Mouse (Mus musculus) forebrain, embryonic 15.5 days (tissue): ENCODE measurements at regions not wholly inside any gene's neighbourhood (a gene's known extent, or its start where the extent isn't known, plus 50 kb on each side); places are given as distances from the start of the nearest gene placed in this dataset.
A peak's percentile ranks its signal among the peaks of the same experiment; 100 is the strongest.

ENCODE experiments used
- ATAC-seq: fragments of 200-750 bp; cut with Nextera tagmentation; replicated peaks from 2 replicates; pipeline ENCODE4 v1.8.0; 2017; ENCODE audit warnings: mild to moderate bottlenecking, moderate TSS enrichment, moderate library complexity
- H3K27ac ChIP-seq: fragments of 300-500 bp; sonication (generic); replicated peaks from 2 replicates; pipeline ENCODE4 v1.5.1; 2015; ENCODE audit warnings: mild to moderate bottlenecking, inconsistent platforms
- H3K27me3 ChIP-seq: fragments of 300-500 bp; sonication (generic); 2 replicates; pipeline ENCODE4 v1.6.1; 2015; ENCODE audit warnings: inconsistent platforms
- H3K36me3 ChIP-seq: fragments of 300-500 bp; sonication (generic); 2 replicates; pipeline ENCODE4 v1.6.1; 2015; ENCODE audit warnings: mild to moderate bottlenecking, inconsistent platforms
- H3K4me1 ChIP-seq: fragments of 300-500 bp; sonication (generic); 2 replicates; pipeline ENCODE4 v1.6.1; 2015; ENCODE audit warnings: inconsistent platforms
- H3K4me2 ChIP-seq: fragments of 300-500 bp; sonication (generic); replicated peaks from 2 replicates; pipeline ENCODE4 v1.6.1; 2015; ENCODE audit warnings: mild to moderate bottlenecking, inconsistent platforms
- H3K4me3 ChIP-seq: fragments of 300-500 bp; sonication (generic); 2 replicates; pipeline ENCODE4 v1.5.1; 2015; ENCODE audit warnings: mild to moderate bottlenecking, inconsistent platforms
- H3K9ac ChIP-seq: fragments of 300-500 bp; sonication (generic); replicated peaks from 2 replicates; pipeline ENCODE4 v1.6.1; 2015; ENCODE audit warnings: mild to moderate bottlenecking, inconsistent platforms
- H3K9me3 ChIP-seq: fragments of 300-500 bp; sonication (generic); 2 replicates; pipeline ENCODE4 v1.6.1; 2016; ENCODE audit warnings: inconsistent platforms
- WGBS: fragments of 180-500 bp; shearing (Covaris S2); methylation state at CpG from one replicate; pipeline ENCODE4 v1.1.7; 2015; ENCODE audit warnings: mixed read lengths; 5-methylcytosine and 5-hydroxymethylcytosine counted together

DNA sequence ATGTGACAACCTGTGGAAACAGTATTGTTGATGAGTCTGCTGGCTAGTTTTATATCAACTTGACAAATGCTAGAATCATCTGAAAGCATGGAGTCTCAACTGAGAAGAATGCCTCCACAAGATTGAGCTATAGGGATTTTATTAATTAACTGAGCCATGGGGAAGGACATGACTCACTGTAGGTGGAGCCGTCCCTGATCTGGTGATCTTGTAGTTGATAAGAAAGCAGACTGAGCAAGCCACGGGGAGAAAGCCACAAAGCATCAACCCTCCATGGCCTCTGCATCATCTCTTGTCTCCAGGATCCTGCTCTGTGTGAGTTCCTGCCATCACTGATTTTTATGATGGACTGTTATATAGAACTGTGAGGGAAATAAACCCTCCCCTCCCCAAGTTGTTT lies 213.4 kb downstream of the H2al1j start:
- Histone ChIP-seq H3K36me3 (no peaks in the 10 kb centered on the region), H3K4me2 (no peak overlapping the region), H3K4me1 (no peaks in the 10 kb centered on the region), H3K4me3 (no peak overlapping the region), H3K27me3 (no peaks in the 10 kb centered on the region), H3K9ac (no peak overlapping the region), H3K27ac (no peak overlapping the region), H3K9me3 (no peaks in the 10 kb centered on the region)
- no peak for ATAC-seq
- WGBS = 88% methylated on average over 2 of the region's 2 CpGs

DNA sequence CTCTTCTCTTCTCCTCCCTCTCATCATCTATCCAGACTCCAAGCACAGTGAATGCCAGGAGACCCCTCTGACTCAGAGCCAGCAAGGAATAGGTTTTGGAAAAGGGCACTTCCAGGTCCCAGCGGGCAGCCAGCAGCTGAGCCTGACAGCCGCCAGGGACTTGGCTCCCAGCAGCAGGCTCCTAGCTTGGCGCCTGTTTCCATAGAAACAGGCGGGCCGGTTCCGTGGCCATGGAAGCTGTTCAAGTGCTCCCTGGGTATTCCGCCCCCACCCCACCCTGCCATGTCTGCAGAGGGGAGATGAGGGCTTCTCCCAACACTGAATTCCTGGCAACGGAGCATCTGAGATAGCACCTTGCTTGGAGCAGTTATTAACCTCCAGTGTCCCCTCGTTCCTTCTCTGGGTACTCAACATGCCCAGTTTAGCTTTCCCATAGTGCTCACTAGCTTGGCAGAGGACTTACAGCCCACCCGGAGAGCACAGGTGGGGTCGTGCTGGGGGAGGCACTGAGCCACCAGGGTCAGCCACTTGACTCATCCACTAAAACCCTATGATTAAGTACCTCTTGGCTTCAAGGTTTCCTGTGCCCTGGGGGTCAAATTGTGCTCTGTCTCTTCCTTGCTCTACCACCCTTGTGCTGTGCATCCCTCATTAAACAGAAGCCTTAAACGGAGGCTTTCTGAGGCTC lies 222.7 kb downstream of the H2al1j start:
- peak; percentile 76 for ATAC-seq
- whole genome bisulfite sequencing = 11% methylated on average over 12 of the region's 12 CpGs
- Histone ChIP-seq H3K9me3 (no peaks in the 10 kb centered on the region), H3K4me3 (no peak overlapping the region), H3K36me3 (no peaks in the 10 kb centered on the region), H3K9ac (no peak overlapping the region), H3K27me3 (no peaks in the 10 kb centered on the region), H3K27ac (no peak overlapping the region), H3K4me2 (no peak overlapping the region; the same call in 1 of the 2 replicates), H3K4me1 (peaks cover 42% of the 10 kb centered on the region)

DNA sequence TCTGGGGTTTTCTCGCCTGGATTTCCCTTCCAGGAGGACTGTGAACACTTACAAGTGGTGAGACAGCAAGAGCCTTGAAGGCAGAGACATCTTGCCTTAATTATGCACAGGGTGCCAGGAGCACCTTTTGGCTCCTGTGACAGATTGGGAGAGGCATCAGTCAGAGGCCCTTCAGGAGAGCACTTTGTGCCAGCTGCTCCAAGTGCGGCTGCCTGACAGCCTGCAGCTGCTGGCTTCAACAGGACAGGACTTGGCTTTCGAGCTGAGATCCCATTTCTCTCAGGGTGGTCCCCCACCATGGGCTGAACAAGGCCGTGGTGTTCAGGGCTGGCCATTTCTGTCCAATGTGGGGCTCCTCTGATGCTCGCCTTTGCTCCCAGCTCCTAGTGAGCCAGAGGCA lies 224.6 kb downstream of the H2al1j start:
- no peak overlapping the region for H3K27ac ChIP-seq
- H3K4me2 ChIP-seq = no peak overlapping the region
- no peaks in the 10 kb centered on the region for H3K27me3 ChIP-seq
- no peaks in the 10 kb centered on the region for H3K36me3 ChIP-seq
- H3K9ac ChIP-seq = no peak overlapping the region
- peaks cover 43% of the 10 kb centered on the region for H3K4me1 ChIP-seq
- no peak overlapping the region for H3K4me3 ChIP-seq
- H3K9me3 ChIP-seq = no peaks in the 10 kb centered on the region
- 43% methylated on average over 5 of the region's 5 CpGs for WGBS
- peak; percentile 55; the same call in 1 of the 2 replicates for ATAC-seq

DNA sequence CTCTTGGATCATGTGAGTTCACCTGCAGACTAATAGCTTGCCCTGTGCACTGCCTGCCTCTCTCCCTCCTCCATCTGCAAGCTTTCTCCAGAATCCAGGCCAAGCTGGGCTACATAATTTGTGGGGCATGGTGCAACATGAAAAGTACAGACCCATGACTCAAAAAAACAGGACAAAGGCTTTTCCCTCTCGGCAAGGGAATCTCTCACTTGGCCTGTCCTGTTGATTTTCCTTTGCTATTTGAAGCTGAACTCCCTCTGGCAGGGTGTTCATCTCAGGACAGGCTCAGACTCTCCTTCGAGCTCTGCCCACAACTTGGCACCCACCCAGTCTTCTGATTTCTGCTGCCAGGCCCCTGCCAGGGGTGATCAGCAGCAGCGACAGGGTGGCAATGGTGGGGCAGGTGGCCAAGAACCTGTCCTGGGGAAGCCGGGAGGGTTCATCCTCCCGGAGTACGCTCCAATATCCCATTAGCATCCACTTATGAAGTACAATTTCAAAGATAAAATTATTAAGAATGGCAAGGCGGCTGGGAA lies 227.5 kb downstream of the H2al1j start:
- H3K27ac ChIP-seq = no peak overlapping the region
- no peak for ATAC-seq

DNA sequence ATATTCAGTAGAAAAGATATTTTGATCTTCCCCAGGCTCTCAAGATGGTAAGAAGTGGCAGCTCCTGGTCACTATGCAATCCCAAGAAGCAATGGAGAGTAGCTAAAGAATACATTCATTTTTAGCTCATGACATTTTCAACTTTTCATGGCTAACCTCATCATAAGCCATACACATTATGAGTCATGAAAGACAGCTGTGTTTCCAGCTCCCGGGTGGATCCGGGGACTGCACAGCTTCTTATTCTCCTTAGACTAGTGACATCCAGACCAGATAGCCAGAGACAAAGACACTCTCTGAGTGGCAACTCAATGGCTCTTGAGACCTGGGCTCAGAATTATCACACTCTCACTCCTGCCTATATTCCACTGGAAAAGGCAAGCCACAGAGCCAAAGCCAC lies 230.6 kb downstream of the H2al1j start:
- H3K4me2 ChIP-seq = no peak overlapping the region
- no peaks in the 10 kb centered on the region for H3K36me3 ChIP-seq
- H3K4me1 ChIP-seq = peaks cover 17% of the 10 kb centered on the region
- ATAC-seq = no peak
- H3K4me3 ChIP-seq = no peak overlapping the region
- no peak overlapping the region for H3K27ac ChIP-seq
- no peaks in the 10 kb centered on the region for H3K27me3 ChIP-seq
- no peak overlapping the region for H3K9ac ChIP-seq
- H3K9me3 ChIP-seq = no peaks in the 10 kb centered on the region
- WGBS = 95% methylated on average over 2 of the region's 2 CpGs

More for the DNA sequence above, 227.5 kb downstream of the H2al1j start:
- Histone ChIP-seq H3K36me3 (no peaks in the 10 kb centered on the region), H3K9ac (no peak overlapping the region), H3K9me3 (no peaks in the 10 kb centered on the region), H3K27me3 (no peaks in the 10 kb centered on the region), H3K4me2 (no peak overlapping the region), H3K4me3 (no peak overlapping the region), H3K4me1 (peaks cover 35% of the 10 kb centered on the region)
- WGBS = 55% methylated on average over 7 of the region's 7 CpGs

DNA sequence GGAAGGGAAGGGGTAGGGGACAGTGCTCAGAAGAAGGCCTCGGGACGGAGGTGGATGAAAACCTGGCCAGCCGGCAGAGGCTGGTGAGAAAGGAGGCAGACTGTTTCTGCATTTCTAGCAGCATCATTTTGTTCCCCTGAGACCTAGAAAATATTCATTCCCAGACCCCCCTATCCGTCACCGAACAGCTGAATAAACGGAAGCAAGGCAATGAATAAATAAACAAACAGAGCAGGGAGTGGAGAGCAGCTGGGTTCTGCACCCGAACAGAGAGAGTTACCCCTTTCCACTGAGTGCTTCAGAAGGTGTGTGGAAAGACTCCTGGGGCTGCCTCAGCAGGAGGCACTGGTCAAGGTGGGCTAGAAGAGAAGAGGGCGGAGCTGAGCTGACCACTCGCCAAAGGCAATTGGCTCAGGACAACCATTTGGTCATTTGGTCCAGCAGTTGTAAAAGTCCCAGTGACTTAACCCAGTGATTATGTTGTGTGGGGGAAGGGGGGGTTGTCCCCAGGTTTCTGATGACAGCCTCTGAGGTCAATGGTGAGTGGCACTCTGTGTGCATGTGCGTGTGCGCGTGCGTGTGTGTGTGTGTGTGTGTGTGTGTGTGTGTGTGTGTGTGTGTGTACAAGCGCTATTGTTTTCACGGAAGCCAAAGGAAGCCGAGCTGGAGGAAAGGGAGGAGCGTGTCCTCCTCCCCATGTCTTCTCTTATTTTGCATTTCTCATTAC lies 233.1 kb downstream of the H2al1j start:
- no peak for ATAC-seq

DNA sequence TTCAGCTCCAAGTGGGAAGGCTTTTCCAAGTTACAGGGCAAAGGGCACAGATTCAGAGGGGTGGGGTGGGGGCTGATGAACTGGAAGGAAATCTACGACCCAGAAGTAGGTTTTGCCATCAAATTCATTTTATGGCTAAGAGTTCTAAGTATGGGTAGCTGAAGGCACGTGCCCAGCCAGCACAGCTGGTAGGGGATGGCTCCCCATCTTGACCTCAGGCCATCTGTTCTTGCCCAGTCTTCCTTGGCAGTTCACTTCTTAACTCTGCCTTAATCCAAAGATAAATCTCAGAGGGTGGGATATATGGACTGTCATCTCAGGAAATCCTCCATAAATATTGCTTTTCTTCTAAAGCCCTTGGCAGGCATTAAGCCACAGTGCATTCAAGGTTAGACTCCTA lies 238.3 kb downstream of the H2al1j start:
- 0 out of 2 replicates have a peak, but pooled peaks cover under 1% of the 10 kb centered on the region for H3K4me1 ChIP-seq
- H3K4me2 ChIP-seq = no peak overlapping the region
- ATAC-seq = no peak
- H3K36me3 ChIP-seq = no peaks in the 10 kb centered on the region
- H3K9me3 ChIP-seq = no peaks in the 10 kb centered on the region
- H3K27me3 ChIP-seq = no peaks in the 10 kb centered on the region
- H3K4me3 ChIP-seq = no peak overlapping the region
- no peak overlapping the region for H3K9ac ChIP-seq
- H3K27ac ChIP-seq = no peak overlapping the region
- 76% methylated on average over 2 of the region's 2 CpGs for WGBS

More for the DNA sequence above, 233.1 kb downstream of the H2al1j start:
- Histone ChIP-seq H3K4me1 (peaks cover 8% of the 10 kb centered on the region), H3K4me2 (no peak overlapping the region), H3K9me3 (no peaks in the 10 kb centered on the region), H3K27ac (no peak overlapping the region), H3K36me3 (no peaks in the 10 kb centered on the region), H3K9ac (no peak overlapping the region), H3K4me3 (no peak overlapping the region), H3K27me3 (no peaks in the 10 kb centered on the region)
- WGBS = 60% methylated on average over 17 of the region's 17 CpGs

DNA sequence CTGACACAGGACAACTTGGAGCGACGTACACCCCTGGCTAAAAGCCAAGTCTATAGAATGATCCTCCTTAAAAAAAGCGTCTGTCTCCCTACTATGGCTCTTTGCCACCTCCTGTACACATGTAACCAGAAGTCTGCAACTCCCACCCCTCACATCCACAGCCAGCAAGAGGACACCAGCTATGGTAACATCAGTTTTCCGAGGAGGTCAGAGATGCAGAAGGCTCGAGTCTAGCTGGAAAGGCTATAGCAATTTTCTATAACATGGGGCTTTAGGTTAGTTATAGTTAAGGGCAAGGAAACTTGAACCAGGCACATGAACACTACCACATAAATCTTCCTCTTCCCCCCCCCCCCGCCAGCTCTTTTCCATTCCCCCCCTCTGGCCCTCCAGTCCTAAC lies 240.2 kb downstream of the H2al1j start:
- H3K36me3 ChIP-seq = no peaks in the 10 kb centered on the region
- H3K27me3 ChIP-seq = no peaks in the 10 kb centered on the region
- ATAC-seq = no peak
- H3K9ac ChIP-seq = no peak overlapping the region
- no peaks in the 10 kb centered on the region for H3K4me1 ChIP-seq
- no peak overlapping the region for H3K4me2 ChIP-seq
- no peak overlapping the region for H3K27ac ChIP-seq
- 82% methylated on average over 6 of the region's 6 CpGs for WGBS
- H3K9me3 ChIP-seq = no peaks in the 10 kb centered on the region
- no peak overlapping the region for H3K4me3 ChIP-seq

DNA sequence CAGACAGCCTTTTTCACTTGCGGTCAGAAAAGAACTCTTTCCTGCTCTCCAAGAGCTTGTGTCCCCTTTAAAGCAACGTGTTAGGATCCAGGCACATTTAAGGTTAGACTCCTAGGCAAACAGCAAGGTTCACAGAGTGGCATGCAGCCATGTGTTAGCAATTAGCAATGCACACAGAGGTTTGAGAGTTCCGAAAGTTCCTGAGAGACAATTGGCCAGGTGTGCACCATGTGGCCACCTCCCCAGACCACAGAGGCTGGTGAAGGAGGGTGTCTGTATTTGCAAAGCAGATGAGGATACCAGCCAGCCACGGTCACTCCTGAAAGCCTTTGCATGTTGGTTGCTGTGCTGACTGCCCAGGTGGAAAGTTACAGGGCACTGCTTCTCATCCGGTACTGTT lies 240.6 kb downstream of the H2al1j start:
- H3K9me3 ChIP-seq = no peaks in the 10 kb centered on the region
- H3K9ac ChIP-seq = no peak overlapping the region
- H3K27ac ChIP-seq = no peak overlapping the region
- H3K4me2 ChIP-seq = no peak overlapping the region
- WGBS = 73% methylated on average over 5 of the region's 5 CpGs
- no peaks in the 10 kb centered on the region for H3K4me1 ChIP-seq
- no peaks in the 10 kb centered on the region for H3K27me3 ChIP-seq
- no peak for ATAC-seq
- H3K4me3 ChIP-seq = no peak overlapping the region
- no peaks in the 10 kb centered on the region for H3K36me3 ChIP-seq

DNA sequence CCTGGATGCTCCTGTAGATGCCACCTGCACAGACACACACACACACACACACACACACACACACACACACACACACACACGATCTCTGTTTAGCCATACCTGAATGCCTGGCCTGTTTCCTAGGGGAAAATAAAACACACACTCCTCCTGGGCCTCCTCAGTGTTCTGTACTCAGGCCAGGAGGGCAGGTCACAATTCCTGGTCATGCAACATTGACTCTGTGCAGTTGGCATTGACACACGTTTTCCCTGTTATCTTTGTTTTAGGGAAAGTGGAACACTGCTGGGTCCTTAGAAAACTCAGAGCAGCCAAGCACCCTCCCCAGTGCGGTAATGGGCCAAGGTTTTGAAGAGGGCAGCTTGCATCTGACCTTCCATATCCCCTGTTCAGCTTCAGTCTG lies 246.7 kb downstream of the H2al1j start:
- no peak for ATAC-seq
- WGBS = 74% methylated on average over 3 of the region's 3 CpGs

DNA sequence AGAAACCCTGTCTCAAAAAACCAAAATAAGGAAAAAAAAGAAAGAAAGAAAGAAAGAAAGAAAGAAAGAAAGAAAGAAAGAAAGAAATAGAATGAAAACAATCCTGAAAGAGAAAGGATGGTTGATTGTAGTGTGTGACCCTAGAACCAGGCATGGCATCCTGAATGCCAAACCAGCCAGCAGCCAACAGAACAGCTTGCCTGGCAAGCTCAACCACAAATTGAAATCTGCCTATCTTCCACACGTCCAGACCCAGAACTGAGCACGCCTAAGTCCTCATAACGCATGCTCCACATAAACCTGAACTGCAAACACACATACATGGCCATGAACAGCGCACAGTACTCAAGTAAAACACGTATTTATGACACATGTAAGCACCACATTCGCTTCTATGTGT lies 247.9 kb downstream of the H2al1j start:
- Histone ChIP-seq H3K4me1 (peaks cover 7% of the 10 kb centered on the region; the same call in 1 of the 2 replicates), H3K27ac (no peak overlapping the region), H3K9ac (no peak overlapping the region), H3K4me3 (no peak overlapping the region), H3K36me3 (no peaks in the 10 kb centered on the region), H3K27me3 (no peaks in the 10 kb centered on the region), H3K9me3 (no peaks in the 10 kb centered on the region), H3K4me2 (no peak overlapping the region)
- WGBS = 76% methylated on average over 6 of the region's 6 CpGs
- no peak for ATAC-seq

More for the DNA sequence above, 246.7 kb downstream of the H2al1j start:
- Histone ChIP-seq H3K27ac (no peak overlapping the region), H3K4me1 (peaks cover 7% of the 10 kb centered on the region; the same call in 1 of the 2 replicates), H3K4me3 (no peak overlapping the region), H3K4me2 (no peak overlapping the region), H3K9ac (no peak overlapping the region), H3K9me3 (no peaks in the 10 kb centered on the region), H3K36me3 (no peaks in the 10 kb centered on the region), H3K27me3 (no peaks in the 10 kb centered on the region)

DNA sequence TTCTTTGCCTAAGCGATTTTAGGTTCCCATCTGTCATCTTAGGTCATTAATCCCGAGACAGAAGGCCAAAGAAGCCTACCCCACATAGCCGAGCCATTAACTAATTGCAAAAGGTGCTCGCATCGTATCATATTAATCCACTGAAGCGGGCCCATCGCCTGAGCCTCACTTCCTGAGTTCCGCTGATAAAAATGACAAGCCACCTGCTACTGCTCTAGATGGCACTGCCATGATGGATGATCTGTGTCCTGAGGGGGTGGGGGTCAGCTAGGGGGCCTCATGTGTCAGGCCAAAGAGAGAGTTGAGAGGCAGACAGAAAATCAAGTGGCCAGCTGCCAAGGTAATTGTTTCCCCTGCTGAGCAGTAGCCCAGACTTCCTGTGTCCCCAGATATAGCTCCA lies 248.7 kb downstream of the H2al1j start:
- H3K9me3 ChIP-seq = no peaks in the 10 kb centered on the region
- 71% methylated on average over 8 of the region's 8 CpGs for WGBS
- ATAC-seq = no peak
- H3K36me3 ChIP-seq = no peaks in the 10 kb centered on the region
- H3K4me2 ChIP-seq = no peak overlapping the region
- no peaks in the 10 kb centered on the region for H3K27me3 ChIP-seq
- H3K9ac ChIP-seq = no peak overlapping the region
- no peak overlapping the region for H3K4me3 ChIP-seq
- peaks cover 7% of the 10 kb centered on the region; the same call in 1 of the 2 replicates for H3K4me1 ChIP-seq
- H3K27ac ChIP-seq = no peak overlapping the region
